Mouse (Mus musculus) forebrain, postnatal 0 days (tissue): ENCODE measurements around the gene Sult6b2. TPM values are rescaled to one million over a fixed set of nuclear protein-coding genes. Genes with fewer than 3 reads are reported as not detected.

ENCODE experiments used
- ATAC-seq: fragments of 200-750 bp; cut with Nextera tagmentation; 2 replicates; pipeline ENCODE4 v1.8.0; 2017; ENCODE audit warnings: mild to moderate bottlenecking, moderate library complexity
- DNase-seq: peaks from one replicate; pipeline ENCODE4 v3.0.0-alpha.2; 2015
- H3K27ac ChIP-seq: fragments of 300-500 bp; sonication (generic); 2 replicates; pipeline ENCODE4 v1.5.1; 2014; ENCODE audit warnings: low read depth, mild to moderate bottlenecking, antibody characterized with exemption, low read length, moderate library complexity, mixed read lengths
- H3K27me3 ChIP-seq: fragments of 300-500 bp; sonication (generic); 2 replicates; pipeline ENCODE4 v1.6.1; 2014; ENCODE audit warnings: mild to moderate bottlenecking, low read length, mixed read lengths; ENCODE audit not compliant: insufficient read depth
- H3K36me3 ChIP-seq: fragments of 300-500 bp; sonication (generic); 2 replicates; pipeline ENCODE4 v1.6.1; 2014; ENCODE audit warnings: mild to moderate bottlenecking, moderate library complexity; ENCODE audit not compliant: insufficient read depth
- H3K4me1 ChIP-seq: fragments of 300-500 bp; sonication (generic); 2 replicates; pipeline ENCODE4 v1.6.1; 2014; ENCODE audit warnings: antibody characterized with exemption; ENCODE audit not compliant: insufficient read depth
- H3K4me2 ChIP-seq: fragments of 300-500 bp; sonication (generic); 2 replicates; pipeline ENCODE4 v1.6.1; 2014; ENCODE audit warnings: low read depth, mild to moderate bottlenecking, moderate library complexity
- H3K4me3 ChIP-seq: fragments of 300-500 bp; sonication (generic); 2 replicates; pipeline ENCODE4 v1.5.1; 2014; ENCODE audit warnings: low read depth, low read length, mixed read lengths
- H3K9ac ChIP-seq: fragments of 300-500 bp; sonication (generic); 2 replicates; pipeline ENCODE4 v1.6.1; 2014; ENCODE audit warnings: mild to moderate bottlenecking
- H3K9me3 ChIP-seq: fragments of 300-500 bp; sonication (generic); 2 replicates; pipeline ENCODE4 v1.6.1; 2016; ENCODE audit warnings: low read length
- CTCF ChIP-seq: sonication (generic); IDR thresholded peaks from 2 replicates; pipeline ENCODE4 v1.5.1; 2016; ENCODE audit warnings: antibody characterized with exemption, control low read depth, low read depth
- WGBS: fragments of 180-500 bp; shearing (Covaris S2); extraction: QIAGEN DNeasy Blood & Tissue Kit; methylation state at CpG from one replicate; pipeline ENCODE4 v1.1.7; 2014; 5-methylcytosine and 5-hydroxymethylcytosine counted together
- polyA plus RNA-seq: library from polyadenylated mRNA; unstranded; fragments of >200 nt; fragmentation: Nextera tagmentation; extraction: Ambion mirVana; gene quantifications from 2 replicates; pipeline ENCODE4 v1.2.1, GENCODE M21; 2015
- total RNA-seq: library from RNA; depleted of rRNA; stranded (reverse); fragments of >200 nt; gene quantifications from 2 replicates; pipeline ENCODE4 v1.2.3, GENCODE M21; 2014

The Sult6b2 gene
- total and polyA plus RNA-seq, 2 experiments from 2014 or later = 0.05 to 0.12 TPM

GRCm38 (mm10) chr6:142798837-142799236 is 5.5 kb downstream of the Sult6b2 start:
- Histone ChIP-seq H3K4me2 (no peak overlapping the region), H3K4me1 (0 out of 2 replicates have a peak, but pooled peaks cover 6% of the 10 kb centered on the region), H3K27ac (no peak overlapping the region), H3K27me3 (no peaks in the 10 kb centered on the region), H3K36me3 (no peaks in the 10 kb centered on the region), H3K4me3 (no peak overlapping the region), H3K9ac (no peak overlapping the region), H3K9me3 (no peaks in the 10 kb centered on the region)
- DNase-seq (no peak), ATAC-seq (no peak)
- 81% methylated on average over 9 of the region's 9 CpGs for WGBS
- no peak for TF ChIP-seq CTCF

- TF ChIP-seq CTCF = no peak
- Histone ChIP-seq H3K36me3 (no peaks in the 10 kb centered on the region), H3K9ac (no peak overlapping the region), H3K27ac (no peak overlapping the region), H3K4me3 (no peak overlapping the region), H3K9me3 (no peaks in the 10 kb centered on the region), H3K4me1 (0 out of 2 replicates have a peak, but pooled peaks cover 8% of the 10 kb centered on the region), H3K4me2 (no peak overlapping the region), H3K27me3 (no peaks in the 10 kb centered on the region)
- DNase-seq (no peak), ATAC-seq (no peak)
- 61% methylated on average over 1 of the region's 1 CpGs for WGBS
Measured at GRCm38 (mm10) chr6:142797996-142798395, 6.3 kb downstream of the Sult6b2 start.

GRCm38 (mm10) chr6:142795655-142796441 is 8.5 kb downstream of the Sult6b2 start:
- Histone ChIP-seq H3K4me2 (no peak overlapping the region), H3K4me1 (0 out of 2 replicates have a peak, but pooled peaks cover 9% of the 10 kb centered on the region), H3K36me3 (no peaks in the 10 kb centered on the region), H3K4me3 (no peak overlapping the region), H3K27me3 (no peaks in the 10 kb centered on the region), H3K9ac (no peak overlapping the region), H3K27ac (no peak overlapping the region), H3K9me3 (no peaks in the 10 kb centered on the region)
- WGBS = 85% methylated on average over 15 of the region's 15 CpGs
- TF ChIP-seq CTCF = no peak
- DNase-seq (no peak), ATAC-seq (no peak)

GRCm38 (mm10) chr6:142795087-142795486 is 9.2 kb downstream of the Sult6b2 start:
- DNase-seq = no peak
- no peaks in the 10 kb centered on the region for H3K36me3 ChIP-seq
- no peak overlapping the region for H3K9ac ChIP-seq
- H3K4me3 ChIP-seq = no peak overlapping the region
- ATAC-seq = no peak
- WGBS = 93% methylated on average over 9 of the region's 9 CpGs
- H3K27ac ChIP-seq = no peak overlapping the region
- TF ChIP-seq CTCF = no peak
- H3K27me3 ChIP-seq = no peaks in the 10 kb centered on the region
- H3K4me1 ChIP-seq = 0 out of 2 replicates have a peak, but pooled peaks cover 9% of the 10 kb centered on the region
- no peak overlapping the region for H3K4me2 ChIP-seq
- no peaks in the 10 kb centered on the region for H3K9me3 ChIP-seq

GRCm38 (mm10) chr6:142793468-142793867 is 10.8 kb downstream of the Sult6b2 start:
- 34% methylated on average over 7 of the region's 7 CpGs for WGBS
- Histone ChIP-seq H3K27ac (no peak overlapping the region), H3K4me1 (0 out of 2 replicates have a peak, but pooled peaks cover 9% of the 10 kb centered on the region), H3K9me3 (no peaks in the 10 kb centered on the region), H3K4me3 (no peak overlapping the region), H3K36me3 (no peaks in the 10 kb centered on the region), H3K9ac (no peak overlapping the region), H3K4me2 (no peak overlapping the region), H3K27me3 (no peaks in the 10 kb centered on the region)
- ATAC-seq = peak; percentile 73
- no peak for TF ChIP-seq CTCF
- DNase-seq = peak; percentile 45

GRCm38 (mm10) chr6:142792241-142792968 is 11.9 kb downstream of the Sult6b2 start:
- no peak for DNase-seq

GRCm38 (mm10) chr6:142789736-142790135 is 14.6 kb downstream of the Sult6b2 start:
- no peak for TF ChIP-seq CTCF
- no peak for DNase-seq
- Histone ChIP-seq H3K9me3 (no peaks in the 10 kb centered on the region), H3K27ac (no peak overlapping the region), H3K36me3 (no peaks in the 10 kb centered on the region), H3K4me1 (0 out of 2 replicates have a peak, but pooled peaks cover 9% of the 10 kb centered on the region), H3K27me3 (no peaks in the 10 kb centered on the region), H3K4me2 (no peak overlapping the region), H3K4me3 (no peak overlapping the region), H3K9ac (no peak overlapping the region)
- WGBS = 78% methylated on average over 10 of the region's 10 CpGs
- ATAC-seq = no peak

More at GRCm38 (mm10) chr6:142792241-142792968, 11.9 kb downstream of the Sult6b2 start:
- no peak for TF ChIP-seq CTCF
- no peaks in the 10 kb centered on the region for H3K9me3 ChIP-seq
- no peak for ATAC-seq
- no peak overlapping the region for H3K4me2 ChIP-seq
- no peak overlapping the region for H3K27ac ChIP-seq
- H3K4me1 ChIP-seq = 0 out of 2 replicates have a peak, but pooled peaks cover 9% of the 10 kb centered on the region
- no peak overlapping the region for H3K9ac ChIP-seq
- H3K36me3 ChIP-seq = no peaks in the 10 kb centered on the region
- H3K27me3 ChIP-seq = no peaks in the 10 kb centered on the region
- no peak overlapping the region for H3K4me3 ChIP-seq
- 42% methylated on average over 13 of the region's 13 CpGs for WGBS
